Mouse (Mus musculus): ENCODE measurements around the gene Pdia3.

- no peak for TF ChIP-seq CTCF (IDR thresholded peaks at IDR 0.05; ENCODE audit: low read depth)
- TF ChIP-seq EP300 (IDR thresholded peaks at IDR 0.05; ENCODE audit: low read depth): no peak
These were observed 36.0 kb downstream of the Pdia3 start for GRCm38 (mm10) chr2:121449545-121450011.
